Mouse (Mus musculus) cerebellum, postnatal 14 days (tissue): Measurements from ENCODE around the gene Pax3.
A peak's percentile ranks its signal among the peaks of the same experiment; 100 is the strongest.

Experiments
- DNase-seq, 2 experiments: peaks; one replicate each; pipeline ENCODE4 v3.0.0; 2021; ENCODE audit warnings: mixed read lengths in 2 of 2

Gene Pax3

GRCm38 (mm10) chr1:78196751-78197311 lies at the start of gene Pax3:
Gene Pax3, minus strand, starts transcription at chr1:78197134.
- peak; percentile 65 to 66 for DNase-seq

GRCm38 (mm10) chr1:78234306-78234705 lies 37.4 kb upstream of the Pax3 start:
- DNase-seq = no peak

- no peak for DNase-seq
Observed at GRCm38 (mm10) chr1:78231901-78232546, 35.1 kb upstream of the Pax3 start.

GRCm38 (mm10) chr1:78229801-78230200 lies 32.9 kb upstream of the Pax3 start:
- no peak for DNase-seq

- DNase-seq = no peak
Observed at GRCm38 (mm10) chr1:78228771-78229170, 31.8 kb upstream of the Pax3 start.

GRCm38 (mm10) chr1:78218057-78218780 lies 21.3 kb upstream of the Pax3 start:
- DNase-seq = no peak

GRCm38 (mm10) chr1:78217151-78218034 lies 20.5 kb upstream of the Pax3 start:
- DNase-seq = peak in 1 of 2 experiments; percentile 45

- no peak for DNase-seq
Observed at GRCm38 (mm10) chr1:78216509-78217141, 19.7 kb upstream of the Pax3 start.

GRCm38 (mm10) chr1:78215749-78216508 lies 19.0 kb upstream of the Pax3 start:
- DNase-seq = peak; percentile 63 to 71

GRCm38 (mm10) chr1:78211041-78211440 lies 14.1 kb upstream of the Pax3 start:
- DNase-seq = no peak

- DNase-seq = no peak
Observed at GRCm38 (mm10) chr1:78210568-78210967, 13.6 kb upstream of the Pax3 start.

GRCm38 (mm10) chr1:78208281-78208814 lies 11.4 kb upstream of the Pax3 start:
- DNase-seq = no peak

- DNase-seq = no peak
Observed at GRCm38 (mm10) chr1:78204341-78204740, 7.4 kb upstream of the Pax3 start.

- DNase-seq = peak; percentile 55 to 57
Observed at GRCm38 (mm10) chr1:78203622-78204211, 6.8 kb upstream of the Pax3 start.

GRCm38 (mm10) chr1:78203086-78203614 lies 6.2 kb upstream of the Pax3 start:
- no peak for DNase-seq

- peak in 1 of 2 experiments; percentile 44 for DNase-seq
Observed at GRCm38 (mm10) chr1:78202466-78203085, 5.6 kb upstream of the Pax3 start.

- no peak for DNase-seq
Observed at GRCm38 (mm10) chr1:78201251-78202010, 4.5 kb upstream of the Pax3 start.

GRCm38 (mm10) chr1:78200191-78200590 lies 3.3 kb upstream of the Pax3 start:
- DNase-seq = no peak

- DNase-seq = no peak
Observed at GRCm38 (mm10) chr1:78199221-78199620, 2.3 kb upstream of the Pax3 start.
